Mouse (Mus musculus) embryonic facial prominence, embryonic 14.5 days (tissue): Measurements from ENCODE around the gene Chd8. TPM values are rescaled to one million over a fixed set of nuclear protein-coding genes. Genes with fewer than 3 reads are reported as not detected.

Source experiments
- ATAC-seq: fragments of 200-750 bp; cut with Nextera tagmentation; 2 replicates; pipeline ENCODE4 v1.8.0; 2017; ENCODE audit warnings: low read depth, moderate number of reproducible peaks, moderate TSS enrichment
- DNase-seq: peaks from one replicate; pipeline ENCODE4 v3.0.0-alpha.2; 2015; ENCODE audit warnings: low spot score
- H3K27ac ChIP-seq: fragments of 300-500 bp; sonication (generic); replicated peaks from 2 replicates; pipeline ENCODE4 v1.5.1; 2014; ENCODE audit warnings: low read depth, mild to moderate bottlenecking, low read length, moderate library complexity
- H3K27me3 ChIP-seq: fragments of 300-500 bp; sonication (generic); replicated peaks from 2 replicates; pipeline ENCODE4 v1.6.1; 2014; ENCODE audit warnings: low read length; ENCODE audit not compliant: control insufficient read depth, insufficient read depth
- H3K36me3 ChIP-seq: fragments of 300-500 bp; sonication (generic); 2 replicates; pipeline ENCODE4 v1.6.1; 2014; ENCODE audit warnings: low read length, mixed read lengths; ENCODE audit not compliant: control insufficient read depth, insufficient read depth
- H3K4me1 ChIP-seq: fragments of 300-500 bp; sonication (generic); 2 replicates; pipeline ENCODE4 v1.6.1; 2014; ENCODE audit warnings: antibody characterized with exemption, low read length; ENCODE audit not compliant: control insufficient read depth, insufficient read depth
- H3K4me2 ChIP-seq: fragments of 300-500 bp; sonication (generic); 2 replicates; pipeline ENCODE4 v1.6.1; 2014; ENCODE audit warnings: low read depth, mild to moderate bottlenecking, low read length, moderate library complexity, mixed read lengths
- H3K4me3 ChIP-seq: fragments of 300-500 bp; sonication (generic); 2 replicates; pipeline ENCODE4 v1.5.1; 2014; ENCODE audit warnings: low read depth, mild to moderate bottlenecking, low read length
- H3K9ac ChIP-seq: fragments of 300-500 bp; sonication (generic); 2 replicates; pipeline ENCODE4 v1.6.1; 2014; ENCODE audit warnings: low read depth, mild to moderate bottlenecking, low read length, moderate library complexity, mixed read lengths
- H3K9me3 ChIP-seq: fragments of 300-500 bp; sonication (generic); 2 replicates; pipeline ENCODE4 v1.6.1; 2016; ENCODE audit warnings: low read length; ENCODE audit not compliant: control insufficient read depth
- WGBS: fragments of 180-500 bp; shearing (Covaris S2); extraction: QIAGEN DNeasy Blood & Tissue Kit; methylation state at CpG from one replicate; pipeline ENCODE4 v1.1.7; 2014; 5-methylcytosine and 5-hydroxymethylcytosine counted together
- polyA plus RNA-seq: library from polyadenylated mRNA; unstranded; fragments of >200 nt; fragmentation: Nextera tagmentation; extraction: Ambion mirVana; gene quantifications from 2 replicates; pipeline ENCODE4 v1.2.1, GENCODE M21; 2014

Gene Chd8
- polyA plus RNA-seq, 1 experiment from 2014 or later: 35.5 TPM

- Histone ChIP-seq H3K4me1 (peaks cover 11% of the 10 kb centered on the region), H3K4me3 (peak within 1 kb of the TSS; percentile 91), H3K36me3 (peaks cover 12% of the 10 kb centered on the region), H3K27me3 (no peaks in the 10 kb centered on the region), H3K9ac (peak within 1 kb of the TSS; percentile 94), H3K4me2 (peak within 1 kb of the TSS; percentile 73), H3K9me3 (no peaks in the 10 kb centered on the region), H3K27ac (peak within 1 kb of the TSS; percentile 88)
- peak; percentile 99 for ATAC-seq
- WGBS: 1% methylated on average over 50 of the region's 66 CpGs
- peak; percentile 99 for DNase-seq
Measured at GRCm38 (mm10) chr14:52278932-52279746, 21.6 kb upstream of the Chd8 start, which contains the start of the genes Tox4 and Rab2b. Gene Tox4 (plus strand): TSS chr14:52279146. Gene Rab2b (minus strand): TSS chr14:52279545.

GRCm38 (mm10) chr14:52277210-52277609, 19.6 kb upstream of the Chd8 start:
- 93% methylated on average over 4 of the region's 4 CpGs for WGBS
- no peak for DNase-seq
- ATAC-seq: no peak
- H3K27ac ChIP-seq: no peak overlapping the region
- H3K4me3 ChIP-seq: no peak overlapping the region
- no peaks in the 10 kb centered on the region for H3K9me3 ChIP-seq
- no peak overlapping the region for H3K4me2 ChIP-seq
- H3K9ac ChIP-seq: no peak overlapping the region
- H3K36me3 ChIP-seq: peaks cover 22% of the 10 kb centered on the region
- peaks cover 11% of the 10 kb centered on the region for H3K4me1 ChIP-seq
- no peaks in the 10 kb centered on the region for H3K27me3 ChIP-seq

GRCm38 (mm10) chr14:52272781-52273180, 15.2 kb upstream of the Chd8 start:
- ATAC-seq (no peak), DNase-seq (no peak)
- no peak overlapping the region for H3K27ac ChIP-seq
- peaks cover 28% of the 10 kb centered on the region for H3K36me3 ChIP-seq
- 73% methylated on average over 3 of the region's 3 CpGs for WGBS
- no peaks in the 10 kb centered on the region for H3K4me1 ChIP-seq
- no peak overlapping the region for H3K9ac ChIP-seq
- no peak overlapping the region for H3K4me2 ChIP-seq
- H3K9me3 ChIP-seq: no peaks in the 10 kb centered on the region
- no peak overlapping the region for H3K4me3 ChIP-seq
- H3K27me3 ChIP-seq: no peaks in the 10 kb centered on the region

DNA sequence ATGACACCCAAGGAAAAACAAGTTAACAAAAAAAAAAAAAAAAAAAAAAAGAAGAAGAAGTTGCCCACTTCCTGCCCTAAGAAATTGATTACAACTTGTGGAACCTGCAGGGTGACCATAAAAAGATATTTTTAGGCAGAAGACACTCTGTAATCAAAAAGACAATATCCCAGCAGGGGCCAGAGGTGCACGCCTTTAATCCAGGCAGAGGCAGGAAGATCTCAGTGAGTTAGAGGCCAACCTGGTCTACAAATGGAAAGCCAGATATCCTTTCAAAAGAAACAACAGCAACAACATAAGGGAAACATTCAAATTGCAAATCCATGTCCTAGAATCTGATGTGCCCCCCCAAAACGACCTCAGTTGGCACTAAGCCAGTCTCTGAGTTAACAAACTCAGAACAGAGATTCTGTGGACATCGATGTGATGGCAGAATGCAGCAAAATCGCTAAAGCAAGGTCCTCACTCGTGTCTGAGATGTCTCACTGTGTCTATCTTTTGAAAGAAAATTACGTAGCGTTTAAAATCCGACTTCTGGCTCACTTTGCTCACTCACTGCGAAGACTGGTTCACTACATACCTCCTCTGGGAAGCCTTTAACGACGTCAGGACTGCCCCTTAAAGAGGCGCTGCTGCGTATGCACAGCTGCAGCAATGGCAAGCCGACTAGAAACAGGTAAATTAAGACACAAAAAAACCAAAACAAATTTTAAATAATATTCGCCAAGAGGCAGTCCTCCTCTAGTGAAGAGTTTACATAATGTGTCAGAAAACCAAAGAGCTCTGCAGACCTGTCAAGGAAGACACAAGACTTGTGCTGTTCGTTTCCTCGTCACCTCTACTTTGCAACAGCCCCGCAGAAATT, 1.0 kb downstream of the Chd8 start:
- 6% methylated on average over 18 of the region's 18 CpGs for WGBS
- no peaks in the 10 kb centered on the region for H3K27me3 ChIP-seq
- no peak for ATAC-seq
- peak overlapping the region; percentile 67 for H3K9ac ChIP-seq
- no peaks in the 10 kb centered on the region for H3K36me3 ChIP-seq
- peak; percentile 72 for DNase-seq
- H3K4me1 ChIP-seq: peaks cover 4% of the 10 kb centered on the region; the same call in 1 of the 2 replicates
- peak overlapping the region; percentile 70 for H3K4me2 ChIP-seq
- H3K4me3 ChIP-seq: peak overlapping the region; percentile 61
- H3K9me3 ChIP-seq: no peaks in the 10 kb centered on the region
- H3K27ac ChIP-seq: peak overlapping the region; percentile 86

GRCm38 (mm10) chr14:52246129-52246528, 11.5 kb downstream of the Chd8 start:
- H3K27me3 ChIP-seq: no peaks in the 10 kb centered on the region
- DNase-seq: no peak
- no peaks in the 10 kb centered on the region for H3K9me3 ChIP-seq
- peaks cover 3% of the 10 kb centered on the region; the same call in 1 of the 2 replicates for H3K4me1 ChIP-seq
- 0 out of 2 replicates have a peak, but pooled peaks cover 4% of the 10 kb centered on the region for H3K36me3 ChIP-seq
- ATAC-seq: no peak
- H3K9ac ChIP-seq: no peak overlapping the region
- WGBS: 77% methylated on average over 4 of the region's 4 CpGs
- no peak overlapping the region for H3K27ac ChIP-seq
- H3K4me3 ChIP-seq: no peak overlapping the region
- no peak overlapping the region for H3K4me2 ChIP-seq

- peaks cover 3% of the 10 kb centered on the region; the same call in 1 of the 2 replicates for H3K4me1 ChIP-seq
- H3K4me3 ChIP-seq: peak overlapping the region; percentile 78
- no peak for DNase-seq
- peak overlapping the region; percentile 82 for H3K9ac ChIP-seq
- peak; percentile 77 for ATAC-seq
- no peaks in the 10 kb centered on the region for H3K27me3 ChIP-seq
- peak overlapping the region; percentile 87 for H3K4me2 ChIP-seq
- H3K9me3 ChIP-seq: no peaks in the 10 kb centered on the region
- WGBS: 13% methylated on average over 7 of the region's 7 CpGs
- H3K36me3 ChIP-seq: peaks cover 8% of the 10 kb centered on the region; the same call in 1 of the 2 replicates
- peak overlapping the region; percentile 82 for H3K27ac ChIP-seq
Measured at GRCm38 (mm10) chr14:52244690-52245042, 12.9 kb downstream of the Chd8 start.

GRCm38 (mm10) chr14:52244041-52244689, 13.4 kb downstream of the Chd8 start:
- H3K4me1 ChIP-seq: peaks cover 3% of the 10 kb centered on the region; the same call in 1 of the 2 replicates
- H3K27me3 ChIP-seq: no peaks in the 10 kb centered on the region
- peak; percentile 99 for DNase-seq
- H3K9ac ChIP-seq: peak overlapping the region; percentile 82
- under 1% methylated on average over 32 of the region's 32 CpGs for WGBS
- peak overlapping the region; percentile 87 for H3K4me2 ChIP-seq
- H3K9me3 ChIP-seq: no peaks in the 10 kb centered on the region
- peak overlapping the region; percentile 82 for H3K27ac ChIP-seq
- peak overlapping the region; percentile 78 for H3K4me3 ChIP-seq
- ATAC-seq: peak; percentile 100
- H3K36me3 ChIP-seq: peaks cover 8% of the 10 kb centered on the region; the same call in 1 of the 2 replicates

GRCm38 (mm10) chr14:52236216-52236615, 21.4 kb downstream of the Chd8 start:
- Histone ChIP-seq H3K4me1 (no peaks in the 10 kb centered on the region), H3K36me3 (peaks cover 68% of the 10 kb centered on the region), H3K27ac (no peak overlapping the region), H3K27me3 (no peaks in the 10 kb centered on the region), H3K9ac (no peak overlapping the region), H3K4me3 (no peak overlapping the region), H3K4me2 (no peak overlapping the region), H3K9me3 (no peaks in the 10 kb centered on the region)
- DNase-seq: no peak
- ATAC-seq: no peak
- 100% methylated on average over 1 of the region's 1 CpGs for WGBS
